Mouse (Mus musculus): ENCODE data around the gene St8sia1.
A peak's percentile ranks its signal among the peaks of the same experiment; 100 is the strongest.

St8sia1 gene

DNA sequence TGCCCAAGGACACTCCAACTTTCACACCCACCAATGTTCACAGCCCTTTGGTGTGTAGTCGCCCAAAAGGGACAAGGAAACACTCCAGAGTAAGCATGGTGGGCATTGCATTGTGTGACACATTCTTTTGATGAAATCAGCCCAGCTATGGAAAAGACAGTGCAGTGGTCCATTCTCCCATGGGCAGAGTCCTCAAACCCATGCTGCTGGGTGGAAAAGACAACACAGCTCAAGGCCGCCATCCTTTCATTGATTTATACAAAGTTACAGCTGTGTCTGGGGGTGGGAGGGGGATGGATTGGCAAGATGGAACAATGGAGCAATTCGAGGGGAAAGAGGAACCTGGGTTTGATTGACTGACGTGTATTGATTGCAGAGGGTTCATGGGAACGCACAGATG, 151.3 kb downstream of the St8sia1 start:
- no peak for DNase-seq

DNA sequence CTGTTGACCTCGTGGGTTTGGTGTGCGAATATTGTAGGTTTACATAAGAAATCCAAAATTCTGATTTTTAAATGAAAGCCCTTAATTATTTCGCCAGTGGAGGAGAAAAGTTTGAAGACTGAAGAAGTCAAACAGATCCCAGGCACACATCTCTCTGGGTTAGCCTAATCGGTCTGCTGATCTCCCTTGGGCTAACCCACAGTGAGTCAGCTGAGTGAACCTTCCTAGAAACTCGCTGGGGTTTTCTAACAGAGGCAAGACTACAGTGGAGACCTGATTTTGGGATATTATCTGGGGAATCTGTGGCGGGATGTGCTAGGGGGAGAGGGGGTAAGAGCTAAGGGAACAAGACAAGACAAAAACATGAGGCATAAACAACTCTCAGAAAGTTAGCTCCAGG, 154.0 kb downstream of the St8sia1 start:
- no peak for DNase-seq

DNA sequence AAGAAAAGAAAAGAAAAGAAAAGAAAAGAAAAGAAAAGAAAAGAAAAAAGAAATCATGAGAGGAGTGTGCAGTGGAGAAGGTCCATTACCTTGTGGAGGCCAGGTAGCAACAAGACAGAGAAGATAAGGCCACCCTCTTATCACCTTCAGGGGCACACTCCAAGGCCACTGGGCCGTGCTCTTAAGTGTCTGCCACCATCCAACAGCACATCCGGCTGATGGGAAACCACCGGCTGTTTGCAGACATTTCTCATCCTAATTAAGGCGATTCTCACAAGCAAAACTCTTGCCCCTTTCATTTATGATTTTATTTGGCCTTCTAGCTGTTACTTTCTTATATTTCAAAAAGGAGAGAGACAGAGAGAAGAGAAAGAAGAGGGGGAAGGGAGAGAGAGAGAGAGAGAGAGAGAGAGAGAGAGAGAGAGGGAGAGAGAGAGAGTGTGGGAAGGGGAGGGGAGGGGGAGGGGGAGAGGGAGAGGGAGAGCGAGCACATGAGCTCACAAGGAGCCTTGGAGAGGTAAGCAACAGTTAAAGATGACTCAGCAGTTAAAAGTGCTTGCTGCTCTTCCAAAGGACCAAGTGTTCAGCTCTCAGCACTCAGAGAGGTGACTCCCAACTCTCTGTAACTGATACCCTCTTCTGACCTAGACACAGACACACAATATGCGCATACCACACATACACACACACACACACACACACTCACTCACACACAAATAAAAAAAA, 154.7 kb downstream of the St8sia1 start:
- DNase-seq = no peak

DNA sequence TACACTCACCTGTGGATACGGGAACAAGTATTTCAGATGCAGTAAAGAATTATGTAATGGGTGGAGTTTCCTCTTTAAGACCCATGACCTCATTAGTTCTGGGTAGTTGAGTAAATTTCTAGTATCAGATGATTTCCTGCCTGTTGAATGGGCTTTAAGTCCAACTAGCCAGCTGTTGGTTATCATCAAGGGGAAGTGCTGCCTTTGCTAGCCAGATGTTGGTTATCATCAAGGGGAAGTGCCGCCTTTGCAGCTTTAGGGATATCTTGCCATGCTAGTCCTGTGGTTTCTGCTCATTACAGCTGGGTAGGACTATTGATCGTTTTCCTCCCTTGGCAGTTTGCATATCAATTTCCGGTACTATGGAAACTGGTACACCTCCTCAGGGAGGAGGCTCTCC, 157.9 kb downstream of the St8sia1 start:
- no peak for DNase-seq

DNA sequence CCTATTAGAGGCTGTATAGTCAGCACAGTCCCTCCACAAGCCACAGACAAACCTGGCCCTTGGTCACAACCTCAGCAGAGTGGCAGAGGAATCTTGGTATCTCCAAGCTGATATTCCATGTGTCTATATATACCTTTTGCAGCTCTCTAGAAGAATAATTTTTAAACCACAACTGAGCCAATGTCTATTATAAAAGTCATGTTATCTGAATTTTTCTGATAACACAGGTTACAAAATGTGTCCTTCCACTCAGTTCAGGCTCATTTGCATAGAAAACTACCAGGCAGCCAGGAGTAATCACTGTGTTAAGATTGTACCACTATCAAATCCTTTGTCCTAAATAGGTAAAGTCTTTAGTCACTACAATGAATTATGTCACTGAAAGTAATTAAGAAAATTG, 159.8 kb downstream of the St8sia1 start, which contains the start of gene Sult6b2:
Sult6b2 (minus strand) TSS at position 101 of the 400 bp plus-strand sequence.
- DNase-seq = no peak

DNA sequence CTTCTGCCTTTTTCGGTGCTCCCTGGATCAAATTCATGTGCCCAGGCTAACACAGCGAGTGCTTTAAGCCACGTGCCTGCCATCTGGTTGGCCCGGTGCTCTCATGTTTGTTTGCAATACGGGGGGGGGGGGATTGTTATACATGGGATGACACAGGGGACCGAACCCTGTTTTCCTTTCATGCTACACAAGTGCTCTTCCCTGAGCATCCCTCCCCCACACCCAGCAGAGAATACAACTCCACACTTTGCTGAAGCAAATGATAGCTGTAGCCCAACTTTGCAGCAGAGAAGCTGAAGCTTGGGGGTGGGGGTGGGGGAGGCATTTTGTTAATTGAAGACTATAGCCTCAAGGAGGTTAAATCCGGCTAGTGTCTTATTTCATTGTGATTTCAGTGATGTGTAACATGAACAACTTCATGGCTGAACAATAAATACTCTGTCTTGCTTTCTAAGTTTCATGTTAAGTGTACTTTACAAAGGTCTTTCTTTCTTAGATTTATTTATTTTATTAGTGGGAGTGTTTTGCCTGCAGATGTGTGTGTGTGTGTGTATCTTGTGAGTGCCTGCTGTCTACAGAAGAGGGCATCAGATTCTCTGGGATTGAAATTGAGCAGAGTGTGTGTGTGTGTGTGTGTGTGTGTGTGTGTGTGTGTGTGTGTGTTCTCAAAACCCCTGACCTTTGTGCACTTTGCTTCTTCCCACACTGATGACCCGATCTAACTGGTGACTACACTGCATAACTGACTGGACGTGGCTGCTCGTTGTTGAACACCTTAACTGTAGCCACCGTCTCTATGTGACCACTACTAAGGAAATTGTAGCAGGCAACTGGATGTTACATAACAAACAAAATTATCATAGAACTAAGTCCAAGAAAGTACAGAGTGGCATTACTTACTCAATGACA, 161.4 kb downstream of the St8sia1 start:
- DNase-seq = no peak

DNA sequence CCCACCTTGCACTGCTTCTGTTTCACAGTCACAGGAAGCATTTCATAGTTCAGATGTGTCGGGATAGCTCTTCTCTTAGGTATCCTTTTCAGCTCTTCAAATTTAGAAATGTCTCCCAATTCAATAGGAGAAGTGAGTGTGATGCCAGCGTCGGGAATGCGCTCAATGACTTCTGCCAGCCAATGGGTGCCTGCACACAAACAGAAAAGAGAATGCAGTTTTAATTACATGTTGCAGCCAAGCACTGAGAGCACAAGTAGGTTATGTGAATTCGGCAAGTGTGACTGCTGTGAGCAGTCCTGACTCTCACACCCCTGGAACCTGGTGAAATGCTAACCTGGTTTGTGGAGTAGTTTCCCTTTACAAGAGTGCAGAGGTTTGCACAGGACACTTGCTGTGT, 162.6 kb downstream of the St8sia1 start:
- no peak for DNase-seq

DNA sequence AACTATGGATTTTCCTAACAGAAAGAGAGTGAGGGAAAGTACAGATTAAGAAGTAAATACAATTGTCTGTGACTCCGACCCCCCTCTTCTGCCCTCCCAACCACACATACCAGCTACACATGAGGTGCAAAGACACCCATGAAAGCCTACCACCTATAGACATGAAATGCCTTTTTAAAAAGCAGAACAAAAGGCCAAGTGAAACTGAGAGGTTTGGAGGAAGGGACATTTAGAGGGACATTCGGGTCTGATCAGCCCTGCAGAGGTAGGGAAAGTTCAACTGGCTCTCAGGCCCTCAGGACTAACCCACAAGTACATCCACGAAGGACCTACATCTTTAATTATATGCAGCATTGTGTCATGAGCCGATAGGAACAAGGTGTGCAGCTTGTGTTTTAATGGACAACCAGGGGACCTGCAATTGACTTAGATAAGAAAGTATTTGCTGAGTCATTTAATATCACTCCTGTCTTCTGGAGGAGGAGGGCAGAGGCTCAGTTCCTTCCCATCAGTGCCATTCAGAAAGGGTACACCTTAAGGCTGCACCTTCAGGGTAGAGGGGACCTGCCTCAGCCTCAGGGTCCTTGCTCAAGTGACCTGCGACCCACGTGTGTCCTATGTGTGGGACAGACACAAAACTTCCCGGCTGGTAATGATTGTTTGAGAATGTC, 164.4 kb downstream of the St8sia1 start:
- no peak for DNase-seq

DNA sequence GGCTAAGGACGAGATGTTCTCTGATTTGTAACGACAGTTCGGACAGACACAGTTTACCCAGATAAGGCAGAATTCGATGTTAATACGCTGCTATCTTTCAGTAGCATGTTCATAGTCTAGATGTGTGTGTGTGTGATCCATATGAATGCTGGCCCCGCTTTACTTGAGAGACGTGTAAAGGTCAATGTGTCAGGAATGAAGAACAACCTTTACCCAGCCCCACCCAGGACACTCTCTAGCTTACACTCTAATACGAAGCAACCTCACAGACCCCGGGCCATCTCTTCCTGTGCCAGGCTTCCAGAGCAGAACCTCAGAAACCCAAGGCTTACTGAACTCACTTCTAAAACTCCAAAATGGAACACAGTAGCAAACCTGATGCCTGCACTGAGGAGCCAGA, 165.4 kb downstream of the St8sia1 start:
- no peak for DNase-seq

DNA sequence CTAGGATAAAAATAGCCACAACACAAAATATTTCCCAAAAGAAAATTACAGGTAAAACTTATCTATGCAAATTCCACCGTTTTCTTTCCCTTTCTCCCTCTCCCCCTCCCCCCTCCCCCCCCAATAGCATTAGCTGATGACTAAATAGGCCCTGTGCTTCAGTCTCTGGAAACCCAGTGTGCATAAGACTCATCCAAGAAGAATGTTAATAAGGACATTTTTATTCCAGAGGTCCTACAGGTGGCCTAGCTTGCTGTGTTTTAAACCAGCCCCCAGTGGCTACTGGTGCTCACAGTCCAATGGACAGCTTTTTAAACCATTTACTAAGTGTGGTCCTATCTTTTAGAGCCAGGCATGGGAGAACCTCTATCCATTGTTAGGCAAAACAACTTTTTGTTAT, 166.3 kb downstream of the St8sia1 start:
- DNase-seq = no peak

DNA sequence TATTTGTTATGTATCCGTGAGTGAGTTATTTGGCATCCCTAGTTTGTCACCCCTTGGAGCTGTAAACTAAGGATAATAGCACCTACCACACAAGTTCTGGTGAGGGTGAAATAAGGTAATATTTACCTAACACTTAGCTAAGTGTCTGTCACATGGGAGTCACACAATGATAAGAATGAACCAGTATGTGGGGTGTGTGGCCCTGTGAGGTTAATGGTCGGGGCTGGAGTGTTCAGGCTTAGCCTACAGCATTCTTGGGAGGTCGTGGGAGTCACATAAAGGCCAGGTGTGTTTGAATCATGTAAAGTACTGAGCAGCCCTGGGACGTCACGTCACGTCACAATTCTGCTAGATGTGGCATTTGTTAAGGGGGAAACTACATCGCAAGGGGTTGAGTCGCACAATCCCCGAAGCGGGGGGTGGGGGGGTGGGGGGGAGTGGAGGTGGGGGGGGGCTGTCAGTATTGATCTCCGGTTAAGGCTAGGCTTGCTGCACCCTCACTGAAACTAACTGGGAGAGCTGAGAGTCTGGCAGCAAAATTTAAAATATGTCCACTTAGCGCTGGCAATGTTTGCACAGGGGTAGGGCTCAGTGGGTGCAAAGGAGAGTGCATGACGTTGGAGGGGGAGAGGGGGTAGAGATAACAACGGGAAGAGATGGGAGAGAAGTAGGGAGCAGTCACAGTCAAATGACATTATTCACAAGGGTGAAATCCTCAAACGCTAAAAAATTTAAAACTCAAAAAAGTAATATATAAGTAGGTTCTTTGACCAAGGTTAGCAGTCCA, 168.4 kb downstream of the St8sia1 start:
- no peak for DNase-seq

DNA sequence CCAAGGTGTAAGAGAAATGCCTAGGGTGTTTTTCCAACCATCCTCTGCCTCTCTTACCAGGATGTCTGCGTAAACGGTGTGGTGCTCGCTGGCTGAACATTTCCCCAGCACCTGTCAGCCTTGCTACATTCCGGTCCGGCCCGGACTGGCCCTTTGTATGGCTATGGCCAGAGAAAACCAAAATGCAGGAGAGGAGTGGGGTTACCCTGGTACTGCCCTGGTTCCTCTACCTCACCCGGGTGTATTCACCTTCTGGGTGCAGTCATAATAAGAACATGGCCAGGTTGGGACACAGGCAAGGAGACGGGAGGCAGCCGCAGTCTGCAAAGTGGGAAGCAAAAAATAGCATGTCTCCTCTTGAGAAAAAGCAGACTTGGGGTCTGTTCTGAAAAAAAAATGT, 169.2 kb downstream of the St8sia1 start:
- DNase-seq = no peak

DNA sequence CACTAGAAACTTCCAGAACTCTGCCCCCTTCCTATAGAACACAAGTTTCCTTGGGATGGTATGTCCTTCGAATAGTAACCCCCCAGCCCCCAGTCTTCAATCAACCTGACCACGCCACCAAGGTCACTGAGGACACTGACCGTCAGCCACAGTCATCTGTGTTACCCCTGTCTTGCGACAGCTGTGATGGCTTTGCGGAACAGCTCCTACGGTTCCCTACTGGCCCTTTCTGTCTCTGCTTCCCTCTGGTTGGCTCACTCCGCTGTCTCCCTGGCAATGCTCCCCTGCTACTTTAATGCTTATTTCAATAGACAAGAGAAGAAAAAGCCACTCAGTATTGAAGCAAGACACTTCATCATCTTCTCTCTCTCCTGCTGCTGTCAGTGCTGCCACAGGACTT, 170.8 kb downstream of the St8sia1 start:
- DNase-seq = no peak

DNA sequence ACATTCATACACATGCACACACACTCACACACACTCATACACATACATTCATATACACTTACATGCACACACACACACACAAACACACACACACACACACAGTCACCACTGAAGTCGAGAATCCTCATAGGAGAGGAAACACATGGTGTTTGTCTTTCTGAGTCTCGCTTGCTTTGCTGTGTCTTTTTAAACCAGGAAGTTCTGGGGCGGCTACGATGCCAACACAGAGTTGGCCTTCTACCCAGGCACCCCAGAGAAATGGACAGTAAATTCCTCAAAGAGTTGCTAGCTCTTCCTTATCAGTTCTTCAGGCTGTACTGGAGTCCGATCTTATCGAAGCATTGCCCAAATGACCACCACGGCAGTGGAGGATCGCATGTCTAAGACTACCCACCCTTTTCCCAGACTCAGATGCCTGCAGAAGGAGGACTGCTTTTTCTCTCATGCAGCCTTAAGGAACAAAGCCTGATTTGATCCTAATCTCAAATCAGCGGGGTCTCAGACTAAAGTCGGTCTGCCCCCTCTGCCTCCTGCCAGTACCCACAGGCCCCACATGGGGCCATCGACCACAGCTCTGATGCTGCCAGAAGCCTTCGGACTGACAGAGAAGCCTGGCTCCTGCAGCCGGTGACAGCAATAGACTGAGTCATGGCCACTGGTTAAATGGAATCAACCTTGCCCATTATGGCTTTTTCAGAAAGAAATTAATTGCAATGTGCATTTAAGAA, 171.8 kb downstream of the St8sia1 start:
- DNase-seq = no peak

DNA sequence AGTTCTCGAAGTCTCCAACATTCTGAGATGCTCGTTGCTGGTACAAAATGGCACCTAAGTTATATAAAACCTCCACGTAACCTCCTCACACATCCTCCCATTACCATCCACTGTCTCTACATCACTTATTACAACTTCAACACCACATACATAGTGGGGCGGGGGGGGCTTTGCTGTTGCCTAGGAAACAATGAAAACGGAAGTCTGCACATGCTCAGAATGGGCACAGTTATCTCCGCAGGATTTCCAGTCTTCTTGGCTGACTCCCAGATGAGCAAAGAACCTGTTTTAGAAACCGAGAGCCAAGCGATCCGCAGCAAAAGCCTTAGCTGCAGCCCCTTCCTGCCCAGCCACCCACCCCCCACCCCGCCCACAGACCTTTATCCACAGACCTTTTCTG, 174.5 kb downstream of the St8sia1 start:
- no peak for DNase-seq

DNA sequence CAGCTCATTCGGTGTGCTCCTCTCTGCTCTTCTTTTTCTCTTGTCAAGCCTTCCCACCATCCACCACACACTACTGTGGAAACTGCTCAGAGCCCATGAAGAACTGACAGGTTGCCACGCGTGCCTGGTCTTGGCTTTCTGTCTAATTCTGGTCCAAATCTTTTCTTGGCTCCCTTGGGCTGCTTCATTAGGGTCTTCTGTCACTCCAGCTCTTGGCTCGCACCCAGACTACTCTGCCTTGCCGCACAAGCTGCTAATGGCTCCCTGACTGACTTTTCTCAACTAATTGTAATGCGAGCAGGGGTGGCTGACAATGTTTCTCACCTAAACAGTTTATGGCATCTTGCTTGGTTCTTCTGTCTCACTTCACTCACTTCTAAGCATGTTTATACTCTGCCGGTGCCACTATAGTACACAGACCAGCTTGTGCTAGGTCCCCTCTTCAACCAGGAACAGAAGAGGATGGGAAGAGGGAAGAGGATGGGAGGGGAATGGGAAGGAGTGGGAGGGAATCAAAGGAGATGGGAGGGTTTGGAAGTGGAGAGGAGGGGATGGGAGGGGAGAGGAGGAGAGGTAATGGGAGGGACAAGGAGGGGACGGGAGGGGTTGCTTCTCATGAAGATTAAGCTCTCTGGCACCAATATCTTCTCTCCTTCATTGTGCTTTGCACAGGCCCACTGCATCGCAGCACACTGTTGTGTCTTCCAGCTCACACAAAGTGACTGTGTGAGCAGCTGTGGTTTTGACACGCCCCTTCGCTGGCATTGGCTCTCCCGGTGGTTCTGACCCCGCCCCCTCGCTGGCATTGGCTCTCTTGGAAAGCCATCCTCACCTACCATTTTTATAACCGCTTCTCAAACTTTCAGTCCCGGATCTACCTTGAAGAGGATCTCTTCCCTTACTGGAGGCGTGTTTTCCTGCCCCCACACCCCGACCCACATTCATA, 175.9 kb downstream of the St8sia1 start:
- no peak for DNase-seq

DNA sequence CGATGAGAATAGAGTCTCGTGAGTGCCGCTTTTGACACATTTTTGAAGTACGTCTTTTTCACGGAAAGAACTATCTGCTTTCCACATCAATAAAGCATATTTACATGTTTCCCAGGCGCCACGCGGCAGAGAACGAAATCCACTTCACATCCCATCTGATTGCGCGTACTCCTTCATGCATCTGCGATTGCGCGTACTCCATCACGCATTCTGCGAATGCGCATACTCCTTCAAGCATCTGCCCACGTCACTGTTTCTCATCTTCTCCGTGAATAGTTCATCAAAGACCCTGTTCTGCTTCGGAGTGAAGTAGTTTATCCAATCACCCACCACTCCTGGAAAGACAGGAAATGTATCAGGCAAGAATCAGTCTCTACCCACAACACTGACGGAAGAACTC, 178.1 kb downstream of the St8sia1 start:
- DNase-seq = no peak

DNA sequence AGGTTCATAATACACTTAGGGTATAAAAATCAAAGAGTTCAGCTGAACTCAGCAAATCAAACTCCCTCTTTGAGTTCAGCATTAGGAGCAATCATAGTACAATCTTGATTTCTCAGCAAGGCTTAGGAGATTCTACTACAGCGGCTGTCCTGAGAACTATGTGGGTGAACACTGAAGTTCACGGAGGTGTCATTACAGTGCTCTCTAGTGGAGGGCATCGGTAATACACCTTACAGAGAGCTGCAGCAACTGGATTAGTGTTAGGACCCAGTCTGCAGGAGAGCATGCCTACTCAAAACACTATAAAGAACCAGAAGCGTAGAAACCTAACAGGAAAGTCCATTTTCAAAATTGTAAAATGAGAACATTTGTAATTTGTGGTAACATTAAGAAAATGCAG, 178.9 kb downstream of the St8sia1 start:
- DNase-seq = peak; percentile 66

DNA sequence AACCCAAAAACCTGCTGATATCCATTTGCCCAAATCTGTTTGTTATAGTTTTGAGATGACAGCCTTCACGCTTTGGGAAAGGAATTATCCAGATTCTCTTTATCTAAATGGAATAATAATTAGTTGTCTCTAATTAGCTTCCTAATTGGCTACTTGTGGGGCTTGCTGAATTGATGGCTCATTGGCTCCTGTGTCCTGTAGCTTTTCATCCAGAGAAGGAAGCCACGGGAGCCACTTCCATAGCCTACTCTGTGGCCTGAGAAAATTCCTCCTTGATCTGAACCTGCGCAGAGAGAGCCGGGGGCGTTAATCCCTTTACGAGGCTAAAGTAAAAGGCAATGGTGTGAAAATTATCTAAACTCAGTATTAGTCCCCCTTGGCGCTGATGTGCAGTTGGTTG, 183.0 kb downstream of the St8sia1 start:
- DNase-seq = no peak

DNA sequence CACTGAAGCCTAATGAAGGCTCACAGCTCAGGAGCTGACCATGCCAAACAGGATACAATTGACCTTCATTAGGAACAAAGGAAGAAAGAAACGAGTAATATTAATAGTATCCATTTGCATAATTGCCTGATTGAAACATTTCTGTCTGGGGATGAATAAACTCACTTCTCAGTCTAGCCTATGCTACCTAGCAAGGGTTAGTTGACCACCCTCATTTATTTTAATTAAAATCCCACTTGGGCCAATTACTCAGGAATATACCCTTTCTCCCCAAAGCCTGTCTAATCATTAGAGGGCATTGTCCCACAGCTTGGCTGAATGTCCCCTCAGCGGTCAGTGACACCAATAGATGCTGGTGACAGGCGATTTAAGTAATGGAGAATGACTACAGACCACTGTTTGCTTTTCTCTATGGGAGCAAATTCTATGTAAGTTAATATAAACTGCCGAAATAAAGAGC, 183.6 kb downstream of the St8sia1 start:
- DNase-seq = no peak
